Mouse (Mus musculus): ENCODE measurements around the gene Schip1. TPM values are rescaled to one million over a fixed set of nuclear protein-coding genes. Genes with fewer than 3 reads are reported as not detected.

The Schip1 gene
- polyA plus RNA-seq, 1 experiment = 5.0 TPM

- no peak for DNase-seq (ENCODE audit: low read depth)
These were observed 61.8 kb downstream of the Schip1 start for GRCm38 (mm10) chr3:68126284-68126856.

DNA sequence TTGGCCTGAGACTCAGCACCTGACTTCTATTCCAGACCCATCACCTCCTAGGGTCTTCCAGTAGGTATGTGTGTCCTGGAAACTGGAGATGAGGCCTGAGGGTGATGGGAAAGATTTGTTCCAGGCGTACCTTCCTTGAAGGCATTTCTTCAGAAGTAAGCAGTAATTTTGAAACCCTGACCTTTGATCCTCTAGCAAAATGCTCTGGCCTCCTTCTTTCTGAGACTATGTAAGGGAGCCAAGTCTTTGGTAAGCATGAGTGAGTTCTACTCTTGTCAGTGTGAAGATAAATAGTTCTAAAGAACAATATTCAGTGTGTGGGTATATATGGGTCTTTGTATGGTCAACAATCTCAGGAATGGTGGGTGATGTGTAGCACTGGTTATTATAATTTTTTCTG is 65.8 kb downstream of the Schip1 start:
- DNase-seq (ENCODE audit: low read depth) = no peak

DNA sequence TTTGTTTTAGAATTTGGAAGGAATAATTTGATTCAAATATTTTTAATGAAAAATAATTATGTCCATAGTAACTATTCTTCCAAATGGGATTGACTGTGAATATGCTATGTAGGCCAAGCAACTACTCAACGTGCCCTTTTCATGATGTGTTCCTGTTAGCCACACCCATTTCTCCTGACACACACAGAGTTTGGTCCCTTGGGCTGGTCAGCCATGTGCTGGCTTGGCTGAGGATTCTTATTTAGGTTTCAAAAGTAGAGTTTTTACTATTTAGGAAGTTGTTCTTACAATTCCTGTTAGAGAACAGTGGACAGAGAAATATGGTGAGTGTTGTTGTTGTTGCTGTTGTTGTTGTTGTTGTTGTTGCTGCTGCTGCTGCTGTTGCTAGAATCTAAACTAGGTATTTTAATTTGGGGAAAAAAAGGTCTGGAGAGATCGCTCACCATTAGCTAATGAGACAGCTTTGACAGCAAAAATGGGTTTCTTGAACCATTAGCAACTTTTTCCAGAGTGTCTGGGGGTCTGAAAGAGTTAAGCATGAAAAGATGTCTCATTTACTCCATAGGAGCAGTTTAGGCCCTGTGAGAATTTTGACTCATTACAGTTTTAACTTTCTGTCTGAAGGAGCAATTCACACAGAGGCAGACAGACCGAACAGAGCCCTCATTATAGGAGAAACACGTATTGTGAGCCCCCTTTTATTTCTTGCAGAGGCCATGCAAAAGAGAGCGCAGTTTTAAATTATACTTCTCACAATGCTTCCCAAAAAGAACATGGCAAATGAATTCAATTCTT is 74.4 kb downstream of the Schip1 start:
- no peak for DNase-seq (ENCODE audit: low read depth)

- no peak for DNase-seq (ENCODE audit: low read depth)
These were observed 86.1 kb downstream of the Schip1 start for GRCm38 (mm10) chr3:68150688-68151087.

GRCm38 (mm10) chr3:68160175-68160574 is 95.6 kb downstream of the Schip1 start:
- no peak for DNase-seq (ENCODE audit: low read depth)

GRCm38 (mm10) chr3:68160760-68161159 is 96.2 kb downstream of the Schip1 start:
- DNase-seq (ENCODE audit: low read depth) = no peak

DNA sequence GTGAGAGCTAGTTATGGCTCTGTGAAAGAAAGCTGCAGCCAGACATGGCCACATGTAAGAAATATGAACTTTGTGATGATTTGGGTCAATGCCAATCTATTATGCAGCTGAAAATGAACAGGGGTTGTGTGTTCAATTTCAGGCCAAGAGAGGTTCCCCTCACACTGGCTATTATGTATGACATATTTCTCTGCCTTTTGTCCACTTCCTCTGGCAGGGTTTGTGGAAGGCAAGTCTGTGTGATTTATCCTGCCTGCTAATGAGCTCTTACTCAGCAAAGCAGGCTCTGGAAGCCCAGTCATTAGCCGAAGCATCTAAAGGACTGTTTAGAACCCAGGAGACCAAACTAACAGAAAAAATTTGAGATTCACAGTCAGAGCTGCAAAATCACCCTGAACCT is 113.6 kb downstream of the Schip1 start:
- no peak for DNase-seq (ENCODE audit: low read depth)

GRCm38 (mm10) chr3:68187471-68187870 is 122.9 kb downstream of the Schip1 start:
- no peak for DNase-seq (ENCODE audit: low read depth)

GRCm38 (mm10) chr3:68189100-68189499 is 124.5 kb downstream of the Schip1 start:
- no peak for DNase-seq (ENCODE audit: low read depth)

DNA sequence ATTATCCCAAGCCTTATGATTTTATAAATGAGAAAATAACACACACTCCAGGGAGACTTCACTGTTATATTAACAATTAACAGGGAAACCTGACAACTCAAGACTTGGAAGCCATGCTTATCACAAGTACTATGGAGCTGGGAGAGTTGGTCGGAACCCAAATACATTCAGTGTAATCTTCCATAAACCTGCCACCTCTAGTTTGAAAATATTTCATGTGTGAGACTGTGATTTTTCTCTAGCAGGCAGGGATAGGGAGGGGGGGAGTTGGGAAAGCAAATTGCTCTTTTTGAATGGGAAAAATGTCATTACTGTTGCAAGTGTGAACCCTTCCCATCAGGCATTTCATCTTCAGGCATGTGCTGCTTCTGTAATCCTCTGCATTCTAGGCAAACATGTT is 132.3 kb downstream of the Schip1 start:
- no peak for DNase-seq (ENCODE audit: low read depth)

- DNase-seq (ENCODE audit: low read depth) = no peak
These were observed 136.6 kb downstream of the Schip1 start for GRCm38 (mm10) chr3:68201214-68201613.

DNA sequence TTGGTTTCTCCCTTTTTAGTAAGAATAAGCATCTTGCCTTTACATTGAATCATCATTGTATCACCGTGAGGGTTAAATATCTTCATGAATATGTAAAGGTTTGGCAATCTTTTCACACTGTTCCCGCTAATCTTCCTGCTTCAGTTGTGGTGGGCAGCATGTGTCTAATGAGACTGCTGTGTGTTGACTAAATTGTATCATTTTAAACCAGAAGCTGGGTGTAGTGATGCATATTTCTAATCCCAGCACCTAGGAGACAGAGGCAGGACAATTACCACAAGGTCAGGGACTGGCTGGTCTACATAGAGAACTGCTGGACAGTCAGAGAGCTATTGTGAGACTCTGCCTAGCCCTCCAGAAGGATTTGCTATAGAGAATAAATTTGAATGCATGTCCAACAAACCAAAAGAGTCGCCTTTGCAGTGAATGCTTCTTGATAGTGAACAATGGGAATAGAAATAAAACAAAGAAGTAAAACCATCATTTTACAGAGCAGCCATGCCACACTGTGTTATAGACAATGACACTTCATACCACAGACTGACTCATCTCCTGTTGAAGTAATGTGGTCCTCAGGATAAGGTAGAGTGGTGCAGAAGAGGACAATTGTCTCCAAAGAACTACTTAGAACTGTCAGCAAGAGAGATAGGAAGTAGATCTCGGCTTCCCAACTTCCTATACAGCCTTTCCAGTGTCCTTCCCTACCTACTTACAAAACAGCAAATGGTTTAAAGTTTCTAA is 137.7 kb downstream of the Schip1 start:
- no peak for DNase-seq (ENCODE audit: low read depth)

DNA sequence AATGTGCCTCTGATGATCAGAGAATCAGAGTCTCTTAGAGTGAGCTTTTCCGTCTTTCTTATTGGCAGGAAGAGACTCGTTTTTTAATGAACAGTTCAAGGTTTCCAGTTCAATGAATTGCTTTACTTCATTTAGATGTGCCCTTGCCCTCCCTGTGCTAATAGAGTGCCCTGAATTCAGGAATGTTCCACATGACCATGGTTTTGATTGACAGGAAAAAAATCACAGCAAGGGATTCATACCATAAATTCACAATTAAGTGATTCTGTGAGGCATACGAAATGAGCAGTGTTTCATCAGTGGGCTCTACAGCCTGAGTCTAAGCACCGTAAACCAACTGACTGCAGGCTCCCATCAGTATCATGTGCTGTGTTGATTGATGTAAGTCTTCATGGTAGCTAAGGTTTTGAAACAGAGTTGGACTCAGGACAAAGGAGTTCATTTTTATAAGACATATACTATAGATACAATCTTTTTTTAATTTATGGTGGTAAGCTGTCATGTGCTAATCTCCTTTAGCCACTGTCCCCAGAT is 139.4 kb downstream of the Schip1 start:
- DNase-seq (ENCODE audit: low read depth) = no peak

DNA sequence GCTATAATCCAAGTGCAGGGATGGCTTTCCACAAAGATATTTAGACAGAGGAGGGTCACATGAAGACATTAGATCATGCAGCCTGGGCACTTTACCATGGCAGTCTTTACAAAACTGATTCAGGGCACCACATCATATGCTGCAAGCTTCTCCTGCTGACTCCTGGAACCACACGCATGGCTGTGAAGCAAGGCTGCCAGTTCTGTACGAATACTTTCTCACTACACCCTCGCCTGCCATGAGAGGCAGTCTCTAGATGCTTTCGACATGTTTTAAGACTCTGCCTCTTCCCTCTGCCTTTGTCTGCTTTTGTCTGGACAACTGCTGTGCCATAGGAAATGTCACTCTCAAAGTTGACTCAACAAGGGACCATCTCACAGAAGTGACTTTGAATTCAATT is 145.8 kb downstream of the Schip1 start:
- DNase-seq (ENCODE audit: low read depth) = no peak

DNA sequence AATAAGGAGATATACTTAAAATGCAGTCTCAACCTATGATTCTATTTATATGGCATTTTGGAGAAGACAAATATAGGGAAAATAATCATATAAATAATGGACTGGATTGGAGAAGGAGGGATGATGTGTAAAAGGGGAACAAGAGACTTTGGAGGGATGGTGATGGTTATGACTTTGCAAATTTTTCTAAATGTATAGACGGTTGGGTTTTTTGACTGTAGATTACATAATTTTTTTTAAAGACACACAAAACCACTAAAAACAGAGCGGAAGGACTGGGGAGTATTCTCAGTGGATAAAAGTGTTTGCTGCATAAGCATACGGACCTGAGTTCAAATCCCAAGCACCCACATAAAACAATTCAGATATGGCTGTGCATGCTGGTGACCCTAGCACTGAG is 156.8 kb downstream of the Schip1 start:
- DNase-seq (ENCODE audit: low read depth) = no peak

DNA sequence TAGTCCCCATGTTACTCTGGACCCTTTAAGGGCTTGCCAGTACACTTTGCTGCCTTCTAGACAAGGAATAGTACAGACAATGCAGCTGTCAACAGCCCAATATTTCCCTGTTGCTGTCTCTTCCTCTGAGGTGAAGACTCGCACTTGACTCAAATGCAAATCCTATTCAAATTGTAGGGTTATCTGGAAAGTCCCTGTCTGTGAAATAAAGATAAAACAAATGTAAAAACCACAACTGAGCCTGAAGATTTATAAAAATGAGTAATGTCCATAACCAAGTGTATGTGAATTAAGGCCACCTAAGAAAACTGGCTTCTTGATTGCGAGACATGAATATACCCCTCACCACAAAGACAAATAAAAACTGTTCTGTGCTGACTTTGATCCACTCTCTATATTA is 175.3 kb downstream of the Schip1 start:
- DNase-seq (ENCODE audit: low read depth) = no peak

- no peak for DNase-seq (ENCODE audit: low read depth)
These were observed 178.6 kb downstream of the Schip1 start for GRCm38 (mm10) chr3:68243239-68243638.

- DNase-seq (ENCODE audit: low read depth) = no peak
These were observed 181.6 kb downstream of the Schip1 start for GRCm38 (mm10) chr3:68246154-68246553.

- DNase-seq (ENCODE audit: low read depth) = no peak
These were observed 186.0 kb downstream of the Schip1 start for GRCm38 (mm10) chr3:68250589-68250988.

DNA sequence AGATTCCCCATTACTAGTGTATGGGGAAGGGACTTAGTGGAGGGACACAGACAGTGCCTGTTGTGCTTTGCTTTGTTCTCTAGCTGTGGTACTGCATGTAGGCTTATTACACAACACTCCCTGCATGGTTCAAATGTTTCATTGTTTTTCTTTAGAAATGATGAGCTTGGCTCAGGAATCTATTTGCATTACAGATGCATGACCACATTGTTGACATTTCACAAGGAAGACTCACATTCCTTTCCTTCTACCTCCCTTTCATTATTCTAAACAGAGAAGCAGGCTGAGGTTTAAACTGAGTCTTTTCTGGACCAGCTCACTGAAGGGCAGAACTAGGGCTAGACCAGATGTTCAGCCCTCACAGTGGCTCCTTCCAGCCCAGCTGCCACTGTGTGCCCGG is 187.7 kb downstream of the Schip1 start:
- DNase-seq (ENCODE audit: low read depth) = no peak

GRCm38 (mm10) chr3:68262304-68262703 is 197.7 kb downstream of the Schip1 start:
- DNase-seq (ENCODE audit: low read depth) = no peak

DNA sequence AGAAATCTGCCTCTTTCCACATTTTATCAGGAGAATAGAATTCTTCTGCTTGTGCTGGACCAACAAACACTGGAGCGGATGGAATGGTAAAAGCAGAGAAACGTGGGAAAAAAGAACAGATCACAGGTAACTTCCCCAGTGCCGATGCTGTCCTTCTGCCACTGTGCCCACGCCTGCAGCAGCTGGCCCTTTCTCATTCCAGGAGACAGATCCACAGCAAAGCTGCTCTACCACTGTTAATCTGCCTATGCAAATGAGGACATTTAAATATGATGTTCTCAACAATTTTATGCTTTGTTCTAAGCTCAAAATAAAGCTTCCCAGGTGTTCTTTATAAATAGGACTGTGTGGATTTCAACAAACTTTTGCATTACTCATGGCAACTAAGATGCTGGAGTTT is 203.3 kb downstream of the Schip1 start:
- no peak for DNase-seq (ENCODE audit: low read depth)

- no peak for DNase-seq (ENCODE audit: low read depth)
These were observed 204.6 kb downstream of the Schip1 start for GRCm38 (mm10) chr3:68269251-68269650.

All from gonadal fat pad, adult 2 months (tissue).